Mouse (Mus musculus) heart, adult 18-20 months (tissue): ENCODE results near the gene Pitpna. TPM values are rescaled to one million over a fixed set of nuclear protein-coding genes. Genes with fewer than 3 reads are reported as not detected.

Source experiments
- DNase-seq, 2 experiments: peaks; one replicate each; pipeline ENCODE4 v3.0.0; 2021 to 2022; ENCODE audit warnings: mixed read lengths in 1 of 2
- microRNA-seq, 2 experiments: library from miRNA; unstranded; fragments of <30 nt; microRNA quantifications; one replicate each; pipeline ENCODE4 v1.2.0; 2022
- total RNA-seq, 2 experiments: library from RNA; stranded (reverse); gene quantifications; 2 replicates each; pipeline ENCODE4 v1.2.3; 2021

Pitpna gene
- total RNA-seq, 2 experiments from 2014 or later = 98.2 to 107 TPM

DNA sequence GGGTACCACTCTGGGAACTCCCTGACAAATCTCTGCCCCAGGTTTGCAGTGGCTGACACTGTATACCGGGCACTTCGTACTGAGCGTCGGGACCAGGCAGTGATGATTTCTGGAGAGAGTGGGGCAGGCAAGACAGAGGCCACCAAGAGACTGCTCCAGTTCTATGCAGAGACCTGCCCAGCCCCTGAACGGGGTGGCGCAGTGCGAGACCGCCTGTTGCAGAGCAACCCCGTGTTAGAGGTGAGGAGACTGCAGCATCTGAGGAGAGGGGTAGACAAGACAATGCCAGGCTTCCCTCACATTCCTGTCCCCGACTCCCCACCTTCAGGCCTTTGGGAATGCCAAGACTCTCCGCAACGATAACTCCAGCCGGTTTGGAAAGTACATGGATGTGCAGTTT, 70.4 kb downstream of the Pitpna start:
- no peak for DNase-seq

DNA sequence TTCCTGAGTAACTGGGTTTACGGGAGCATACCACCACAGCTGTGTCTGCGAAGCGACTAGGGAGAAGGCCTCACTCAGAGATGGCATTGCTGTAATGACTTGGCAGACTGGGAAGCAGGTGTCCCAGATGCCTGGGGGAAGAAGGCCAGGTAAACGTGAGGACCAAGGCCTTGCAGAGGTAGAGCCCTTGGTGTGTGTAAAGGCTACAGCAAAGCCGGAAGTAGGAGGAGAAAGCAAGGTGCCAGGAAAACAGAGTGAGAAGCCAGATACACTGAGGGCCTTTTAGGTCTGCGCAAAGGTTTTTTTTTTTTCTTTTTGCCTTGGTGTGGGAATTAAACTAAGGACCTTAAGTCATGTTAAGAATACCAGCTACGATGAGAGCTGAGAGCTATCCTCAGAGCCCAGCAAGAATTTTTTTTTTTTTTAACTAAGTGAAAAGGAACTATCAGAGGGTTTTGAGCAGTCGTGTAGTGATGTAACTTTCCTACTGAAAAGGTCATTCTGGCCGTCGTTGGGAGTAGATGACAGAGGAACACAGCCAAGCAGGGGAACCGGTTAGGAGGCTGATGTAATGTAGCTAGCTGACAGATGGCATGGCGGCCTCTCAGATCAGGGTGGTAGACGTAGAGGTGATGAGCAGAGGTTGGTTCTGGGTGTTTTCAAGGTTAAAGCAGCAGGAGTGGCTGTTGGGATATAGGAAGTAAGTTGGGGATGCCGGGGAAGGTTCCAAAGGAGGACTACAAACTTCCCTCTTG, 71.3 kb downstream of the Pitpna start:
- DNase-seq = no peak

DNA sequence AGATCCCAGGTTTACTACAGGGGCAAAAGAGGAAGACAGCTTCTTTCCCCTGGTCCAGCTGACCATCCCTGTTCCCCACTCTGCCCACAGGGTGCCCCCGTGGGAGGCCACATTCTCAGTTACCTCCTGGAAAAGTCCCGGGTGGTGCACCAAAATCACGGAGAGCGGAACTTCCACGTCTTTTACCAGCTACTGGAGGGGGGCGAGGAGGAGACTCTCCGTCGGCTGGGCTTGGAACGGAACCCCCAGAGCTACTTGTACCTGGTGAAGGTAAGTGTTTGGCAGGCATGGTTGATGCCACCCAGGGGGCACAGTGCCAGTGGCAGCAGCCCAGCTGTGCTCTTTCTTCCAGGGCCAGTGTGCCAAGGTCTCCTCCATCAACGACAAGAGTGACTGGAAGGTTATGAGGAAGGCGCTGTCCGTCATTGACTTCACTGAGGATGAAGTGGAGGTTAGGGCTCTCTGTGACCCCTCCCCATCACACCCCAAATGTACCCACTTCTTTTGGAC, 72.2 kb downstream of the Pitpna start:
- no peak for DNase-seq

DNA sequence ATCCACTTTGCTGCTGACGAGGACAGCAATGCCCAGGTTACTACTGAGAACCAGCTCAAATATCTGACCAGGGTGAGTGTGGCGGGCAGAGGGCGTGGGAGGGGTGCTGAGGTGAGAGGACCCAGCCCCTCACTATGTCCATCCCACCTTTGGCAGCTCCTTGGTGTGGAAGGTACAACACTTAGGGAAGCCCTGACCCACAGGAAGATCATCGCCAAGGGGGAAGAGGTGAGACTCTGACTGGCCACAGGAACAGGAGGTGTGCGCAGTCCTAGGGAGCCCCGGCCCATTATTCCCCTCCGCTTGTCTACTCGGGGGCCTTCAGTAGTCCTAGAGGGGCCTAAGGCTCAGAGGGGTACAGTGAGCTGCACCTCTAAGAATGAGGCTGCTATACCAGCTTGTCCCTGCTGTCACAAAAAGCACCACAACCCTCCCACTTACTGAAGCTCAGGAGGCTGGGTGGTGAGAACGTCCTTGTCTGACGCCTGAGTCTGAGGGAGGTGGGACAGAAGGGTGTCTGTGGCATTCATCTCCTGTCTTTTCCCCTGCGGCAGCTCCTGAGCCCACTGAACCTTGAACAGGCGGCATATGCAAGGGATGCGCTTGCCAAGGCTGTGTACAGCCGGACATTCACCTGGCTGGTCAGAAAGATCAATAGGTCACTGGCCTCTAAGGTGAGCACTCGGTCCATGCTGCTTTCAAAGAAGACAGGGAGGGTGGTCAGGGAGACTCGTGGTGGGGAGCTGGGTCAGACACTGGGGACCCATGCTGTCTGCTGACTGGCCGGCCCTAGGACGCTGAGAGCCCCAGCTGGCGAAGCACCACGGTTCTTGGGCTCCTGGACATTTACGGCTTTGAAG, 73.3 kb downstream of the Pitpna start:
- no peak for DNase-seq

DNA sequence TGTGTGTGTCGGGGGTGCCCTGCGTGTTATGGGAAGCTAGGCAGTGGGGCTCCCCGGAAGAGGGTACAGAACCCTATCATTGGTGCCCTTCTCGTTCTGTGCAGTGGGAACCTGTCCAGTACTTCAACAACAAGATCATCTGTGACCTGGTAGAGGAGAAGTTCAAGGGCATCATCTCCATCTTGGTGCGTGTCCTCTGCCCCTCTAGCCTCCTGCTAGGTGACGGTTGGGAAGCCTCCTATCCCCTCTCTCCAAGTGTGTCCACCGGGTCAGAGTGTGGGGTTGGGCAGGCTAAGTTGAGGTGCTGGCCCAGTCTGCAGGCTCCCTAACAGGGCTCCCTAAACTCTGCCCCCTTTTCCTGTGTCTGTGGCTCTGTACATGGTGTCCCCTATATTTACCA, 74.2 kb downstream of the Pitpna start:
- no peak for DNase-seq

DNA sequence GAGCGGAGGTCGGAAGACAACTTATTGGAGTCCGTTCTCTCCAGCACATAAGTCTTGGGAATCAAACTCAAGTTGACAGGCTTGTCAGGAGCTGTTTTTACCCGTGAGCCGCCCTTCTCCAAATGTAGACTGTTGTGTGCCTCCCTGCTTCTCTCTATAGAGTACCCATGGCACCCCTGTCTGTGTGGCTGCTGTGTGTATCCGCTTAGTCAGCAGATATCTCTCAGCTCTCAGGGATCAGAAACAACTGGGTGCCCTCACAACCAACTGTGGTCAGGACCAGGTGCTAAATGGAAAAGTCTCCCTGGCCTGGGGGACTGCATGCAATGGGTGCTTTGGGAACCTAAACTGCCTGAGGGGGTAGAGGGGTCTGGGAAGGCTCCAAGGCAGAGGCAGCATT, 78.4 kb downstream of the Pitpna start:
- DNase-seq = no peak

DNA sequence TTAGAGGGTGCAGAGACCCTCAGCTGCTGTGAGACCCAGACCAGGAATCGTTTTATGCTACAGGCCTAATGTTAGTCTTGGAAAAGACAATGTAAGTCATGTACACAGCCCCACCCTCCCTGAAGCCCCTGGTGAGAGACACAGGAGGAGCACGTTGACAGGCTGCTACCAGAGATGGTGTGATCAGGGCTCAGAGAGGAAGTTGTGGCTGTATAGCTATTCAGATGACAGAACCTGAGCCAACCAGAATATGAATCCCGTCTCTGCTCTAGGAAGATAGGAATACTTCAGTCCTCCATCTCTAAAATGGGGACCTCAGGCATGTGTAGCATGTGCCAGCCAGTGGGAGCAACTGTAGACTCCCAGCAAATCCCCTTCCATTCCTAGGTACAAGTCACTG, 80.7 kb downstream of the Pitpna start:
- no peak for DNase-seq

DNA sequence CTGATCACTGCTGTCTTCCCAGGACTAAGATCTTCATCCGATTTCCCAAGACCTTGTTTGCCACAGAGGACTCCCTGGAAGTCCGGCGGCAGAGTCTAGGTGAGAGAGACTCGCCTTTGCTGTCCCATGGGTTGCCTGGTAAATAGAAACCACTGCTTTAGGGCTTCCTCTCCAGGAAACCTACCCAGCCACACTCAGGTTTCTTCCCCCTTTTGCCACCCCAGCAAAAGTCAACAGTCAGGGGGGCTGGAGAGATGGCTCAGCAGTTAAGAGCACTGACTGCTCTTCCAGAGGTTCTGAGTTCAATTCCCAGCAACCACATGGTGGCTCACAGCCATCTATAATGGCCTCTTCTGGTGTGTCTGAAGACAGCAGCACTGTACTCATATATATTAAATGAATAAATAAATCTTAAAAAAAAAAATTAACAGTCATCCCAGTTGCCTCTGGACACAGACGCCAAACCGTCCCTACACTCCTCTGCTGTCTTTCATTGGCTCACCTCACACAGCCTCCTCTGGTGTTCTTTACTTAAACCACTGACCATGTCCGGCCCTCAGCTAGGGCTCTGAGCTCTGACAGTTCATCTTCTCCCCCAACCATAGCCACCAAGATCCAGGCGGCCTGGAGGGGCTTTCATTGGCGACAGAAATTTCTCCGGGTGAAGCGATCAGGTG, 81.4 kb downstream of the Pitpna start:
- no peak for DNase-seq

DNA sequence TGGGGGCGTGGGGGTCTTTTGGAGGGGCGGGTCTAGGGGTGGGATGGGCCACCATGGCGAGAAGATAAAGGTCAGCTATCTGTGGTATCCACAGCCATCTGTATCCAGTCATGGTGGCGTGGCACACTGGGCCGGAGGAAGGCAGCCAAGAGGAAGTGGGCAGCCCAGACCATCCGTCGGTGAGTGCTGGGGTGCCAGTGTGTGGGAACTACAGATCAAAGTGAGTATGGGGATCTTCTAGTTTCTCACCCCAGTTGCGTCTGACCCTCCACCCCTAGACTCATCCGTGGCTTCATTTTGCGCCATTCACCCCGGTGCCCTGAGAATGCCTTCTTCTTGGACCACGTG, 81.9 kb downstream of the Pitpna start:
- DNase-seq = no peak

DNA sequence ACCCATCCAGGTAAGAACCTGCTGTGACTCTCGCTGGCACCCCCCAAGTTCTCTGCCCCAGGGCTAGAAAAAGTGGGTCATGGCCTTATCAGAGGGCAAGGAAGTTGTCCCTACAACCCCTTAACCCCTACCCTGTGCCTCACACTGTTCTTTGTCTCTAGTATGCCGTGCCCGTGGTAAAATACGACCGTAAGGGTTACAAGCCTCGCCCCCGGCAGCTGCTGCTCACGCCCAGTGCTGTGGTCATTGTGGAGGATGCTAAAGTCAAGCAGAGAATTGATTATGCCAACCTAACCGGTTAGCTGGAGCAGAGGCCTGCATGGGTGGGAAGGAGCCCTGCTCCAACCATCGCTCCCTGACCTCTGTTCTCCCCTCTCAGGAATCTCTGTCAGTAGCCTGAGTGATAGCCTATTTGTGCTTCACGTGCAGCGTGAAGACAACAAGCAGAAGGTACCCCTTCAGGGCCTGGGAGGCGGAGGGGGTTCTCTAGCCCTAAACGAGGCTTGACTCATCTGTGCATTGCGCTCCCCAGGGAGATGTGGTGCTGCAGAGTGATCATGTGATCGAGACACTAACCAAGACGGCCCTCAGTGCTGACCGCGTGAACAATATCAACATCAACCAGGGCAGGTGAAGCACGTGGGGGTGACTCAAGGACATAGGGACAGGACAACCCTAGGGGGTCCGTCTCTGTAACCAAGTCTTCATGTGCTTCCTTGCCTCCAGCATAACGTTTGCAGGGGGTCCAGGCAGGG, 83.7 kb downstream of the Pitpna start:
- DNase-seq = no peak

DNA sequence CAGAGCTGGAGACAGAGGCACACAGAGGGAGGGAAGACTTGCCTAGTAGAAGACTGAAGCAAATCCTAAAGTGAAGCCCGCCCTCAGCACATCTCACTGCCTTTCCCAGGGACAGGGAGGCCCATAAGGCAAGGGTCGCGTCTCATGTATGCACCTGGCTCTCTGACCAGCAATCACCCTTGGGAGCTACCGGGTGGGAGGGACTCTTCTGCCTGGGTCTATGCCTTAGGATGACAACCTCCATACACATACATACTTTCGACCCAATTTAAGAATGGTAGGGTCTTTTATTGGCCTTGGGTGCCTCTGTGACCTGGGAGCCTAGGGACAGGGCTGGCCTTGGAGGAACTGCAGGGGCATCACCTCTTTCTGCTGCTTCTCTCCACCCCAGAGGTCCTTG, 85.5 kb downstream of the Pitpna start:
- no peak for DNase-seq

DNA sequence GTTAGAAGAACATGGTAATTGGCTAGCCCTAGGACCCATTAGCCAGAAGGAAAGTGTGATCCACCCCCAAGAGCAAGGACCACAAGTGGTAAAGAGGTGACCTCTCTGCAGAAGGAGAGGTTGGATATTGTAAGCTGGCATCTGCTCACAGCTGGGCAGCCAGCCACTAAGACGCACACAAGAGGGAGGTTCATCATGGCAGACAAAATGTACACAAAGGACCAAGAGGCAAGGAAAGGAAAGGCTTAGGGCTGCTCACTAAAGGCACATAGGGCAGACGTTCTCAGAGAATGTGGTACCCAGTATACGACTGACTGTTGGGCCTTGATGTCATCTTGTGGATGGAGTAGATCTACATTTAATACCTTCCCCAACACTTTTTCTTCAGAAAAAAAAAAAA, 87.0 kb downstream of the Pitpna start:
- DNase-seq = no peak

DNA sequence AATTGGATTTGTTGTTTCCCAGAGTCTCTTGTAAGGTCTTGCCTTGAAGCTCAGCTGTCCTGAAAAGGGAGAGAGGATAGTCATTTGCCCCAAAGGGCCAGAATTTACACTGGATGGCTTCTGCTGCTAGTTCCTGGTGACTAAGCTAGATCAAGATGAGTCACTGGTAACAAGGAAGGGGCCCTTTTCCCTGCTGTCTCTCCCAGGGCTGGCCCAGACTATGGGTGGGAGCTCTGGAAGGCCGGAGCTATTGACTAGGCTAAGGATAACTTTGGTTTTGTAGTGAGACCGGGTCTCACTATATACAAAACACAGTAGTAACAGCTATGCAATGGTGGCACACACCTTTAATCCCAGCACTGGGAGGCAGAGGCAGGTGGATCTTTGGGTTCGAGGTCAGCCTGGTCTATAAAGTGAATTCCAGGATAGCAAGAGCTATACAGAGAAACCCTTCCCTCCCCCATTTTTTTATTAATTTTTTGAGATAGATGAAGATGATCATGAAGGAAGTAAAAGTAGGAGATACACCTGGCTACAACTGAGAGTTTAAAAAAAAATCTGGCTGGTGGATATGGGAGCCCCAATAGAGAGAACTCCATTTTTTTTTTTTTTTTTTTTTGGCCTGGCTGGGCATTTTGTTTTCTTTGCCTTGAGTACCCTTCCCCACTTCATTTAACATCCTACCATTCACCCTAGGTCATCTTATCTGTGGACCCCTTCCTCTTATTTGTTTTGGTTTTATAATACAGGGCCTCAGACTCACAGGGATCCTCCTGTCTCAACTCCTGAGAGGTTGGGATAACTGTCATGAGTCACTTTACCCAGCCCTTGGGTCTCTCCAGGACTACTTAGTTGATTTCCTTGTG, 90.2 kb downstream of the Pitpna start:
- DNase-seq = no peak

Small RNA genes lying within 50 kb of the gene (microRNA-seq; reads per million reads assigned to microRNA genes)
- gene Mir3971 = 0 to 0.76 reads per million in 2 experiments

Other genes starting within 250 kb of the Pitpna start
- 10 to 100 TPM; 54.4 to 59.6 TPM for gene Rpa1, start 239.8 kb upstream of the Pitpna start, total RNA-seq
- 1 to 10 TPM; 5.9 to 7.2 TPM for gene Smyd4, start 239.7 kb upstream of the Pitpna start, total RNA-seq
- gene Serpinf1, start 165.4 kb upstream of the Pitpna start, total RNA-seq = 10 to 100 TPM; 16.0 to 21.0 TPM
- not detected for gene Serpinf2, start 148.5 kb upstream of the Pitpna start, total RNA-seq
- gene Wdr81, start 133.4 kb upstream of the Pitpna start, total RNA-seq = 1 to 10 TPM; 7.6 to 8.3 TPM
- gene Tlcd2, start 126.4 kb upstream of the Pitpna start, total RNA-seq = 1 to 10 TPM; 2.4 to 4.9 TPM
- gene Prpf8, start 101.3 kb upstream of the Pitpna start, total RNA-seq = 10 to 100 TPM; 86.5 to 92.7 TPM
- 10 to 100 TPM; 46.5 to 48.2 TPM for gene Rilp, start 78.0 kb upstream of the Pitpna start, total RNA-seq
- 1 to 10 TPM; 6.6 to 6.8 TPM for gene Scarf1, start 74.6 kb upstream of the Pitpna start, total RNA-seq
- 10 to 100 TPM; 16.2 to 17.3 TPM for gene Slc43a2, start 56.4 kb upstream of the Pitpna start, total RNA-seq
- 10 to 100 TPM; 24.1 to 28.3 TPM for gene Inpp5k, start 42.9 kb downstream of the Pitpna start, total RNA-seq
- gene Myo1c, start 62.4 kb downstream of the Pitpna start, total RNA-seq = 10 to 100 TPM; 87.2 to 96.1 TPM
- gene Crk, start 91.2 kb downstream of the Pitpna start, total RNA-seq = 10 to 100 TPM; 83.6 to 87.8 TPM
- 100 to 1,000 TPM; 547 to 552 TPM for gene Ywhae, start 144.8 kb downstream of the Pitpna start, total RNA-seq
- 1 to 10 TPM; 1.2 to 2.3 TPM for gene Doc2b, start 208.0 kb downstream of the Pitpna start, total RNA-seq